Mouse (Mus musculus) layer of hippocampus, postnatal 25 days (tissue): ENCODE results near the gene Camta1. TPM values are rescaled to one million over a fixed set of nuclear protein-coding genes. Genes with fewer than 3 reads are reported as not detected.
"Not testable (repeated sequence)": the region's sequence is repeated elsewhere in the genome, so short reads cannot be mapped to it uniquely, and the experiment has no call there.

Source experiments
- DNase-seq, 2 experiments: peaks; one replicate each; pipeline ENCODE4 v3.0.0; 2022; ENCODE audit warnings: mixed read lengths in 2 of 2, low spot score in 1 of 2; ENCODE audit errors: extremely low spot score in 1 of 2
- total RNA-seq, 2 experiments: library from RNA; stranded (reverse); gene quantifications; 2 replicates each; pipeline ENCODE4 v1.2.3; 2021

The Camta1 gene
- total RNA-seq, 2 experiments from 2014 or later: 244 to 251 TPM

DNA sequence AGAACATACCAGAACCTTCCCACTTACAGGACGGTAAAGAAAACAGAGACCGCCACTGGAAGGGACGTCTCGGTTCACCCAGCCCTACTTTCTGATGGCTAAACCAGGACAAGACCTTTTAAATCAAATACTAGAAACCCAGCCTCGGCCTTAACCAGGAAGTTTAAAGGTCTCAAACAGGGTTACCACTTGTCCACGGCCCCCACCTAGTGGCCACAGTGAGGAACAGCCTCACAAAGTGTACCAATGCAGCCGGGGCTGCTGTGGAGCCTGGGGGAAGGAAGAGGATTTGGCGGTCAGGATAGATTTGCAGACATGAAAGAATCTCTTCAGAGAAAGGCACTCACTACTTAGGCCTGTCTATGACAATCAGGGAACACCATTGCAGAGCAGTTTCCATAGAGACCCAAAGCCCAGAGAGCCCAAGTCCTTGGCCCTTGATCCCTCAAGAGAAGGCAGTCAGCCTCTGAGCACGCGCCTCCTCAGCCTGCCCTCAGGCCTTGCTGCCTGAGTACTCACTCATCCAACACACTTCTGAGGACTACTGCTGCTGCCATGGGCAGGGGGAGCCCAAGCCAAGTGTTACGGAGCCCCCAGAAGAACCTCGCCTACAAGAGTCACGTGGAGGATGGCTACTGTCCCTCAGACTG, 962.8 kb downstream of the Camta1 start:
- peak; percentile 42 to 60 for DNase-seq

DNA sequence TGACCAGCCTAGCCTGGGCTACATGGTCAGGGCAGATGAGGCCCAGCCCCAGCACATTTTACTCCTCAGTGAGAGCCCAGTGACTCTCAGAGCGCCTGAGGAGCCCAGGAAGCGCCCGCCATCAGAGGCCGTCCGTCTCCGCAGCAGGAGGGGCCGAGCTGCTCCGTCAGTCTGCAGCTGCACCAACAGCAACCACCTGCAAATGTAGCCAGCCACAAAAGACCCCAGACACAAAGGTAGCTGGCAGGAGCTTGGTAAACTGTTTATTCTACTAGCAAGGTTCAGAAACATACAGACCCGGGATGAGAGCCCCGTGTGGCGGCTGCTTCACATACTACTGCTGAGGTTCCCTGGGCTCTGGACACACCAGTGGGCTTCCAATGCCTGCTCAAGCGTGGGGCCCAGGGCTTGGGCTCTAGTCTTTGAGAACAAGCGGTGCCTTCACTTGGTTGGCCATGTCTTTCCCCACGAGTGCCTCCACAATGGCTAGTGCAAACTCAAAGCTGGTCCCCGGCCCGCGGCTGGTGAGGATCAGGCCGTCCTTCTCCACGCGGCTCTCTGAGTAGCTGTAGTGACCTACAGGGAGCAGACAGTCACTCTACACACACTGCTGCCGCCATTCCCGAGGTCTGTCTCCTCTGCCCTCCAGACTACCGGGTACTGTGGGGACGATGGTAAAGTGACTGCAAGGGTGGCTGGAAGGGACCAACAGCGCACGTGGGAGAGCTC, 964.6 kb downstream of the Camta1 start:
- no peak for DNase-seq

- no peak for DNase-seq
Observed at GRCm38 (mm10) chr4:150894718-150895501, 966.8 kb downstream of the Camta1 start.

DNA sequence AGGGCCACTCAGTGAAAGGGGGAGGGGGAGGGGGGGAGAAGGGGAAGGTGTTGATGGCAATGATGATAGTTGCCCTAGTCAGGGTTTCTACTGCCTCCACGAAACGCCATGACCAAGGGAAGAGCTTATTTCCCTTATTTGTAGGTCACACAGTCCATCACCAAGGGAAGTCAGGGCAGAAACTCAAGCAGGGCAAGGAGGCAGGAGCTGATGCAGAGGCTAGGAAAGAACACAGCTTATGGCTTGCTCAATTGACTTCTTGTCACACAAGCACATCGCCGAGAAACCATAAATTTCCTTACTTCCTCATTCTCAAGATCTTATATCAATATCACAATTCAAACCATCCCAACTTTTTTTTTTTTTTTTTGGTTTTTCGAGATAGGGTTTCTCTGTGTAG, 970.4 kb downstream of the Camta1 start:
- no peak for DNase-seq

- DNase-seq: no peak
Observed at GRCm38 (mm10) chr4:150889955-150890315, 971.7 kb downstream of the Camta1 start.

- DNase-seq: no peak
Observed at GRCm38 (mm10) chr4:150889273-150889954, 972.3 kb downstream of the Camta1 start.

DNA sequence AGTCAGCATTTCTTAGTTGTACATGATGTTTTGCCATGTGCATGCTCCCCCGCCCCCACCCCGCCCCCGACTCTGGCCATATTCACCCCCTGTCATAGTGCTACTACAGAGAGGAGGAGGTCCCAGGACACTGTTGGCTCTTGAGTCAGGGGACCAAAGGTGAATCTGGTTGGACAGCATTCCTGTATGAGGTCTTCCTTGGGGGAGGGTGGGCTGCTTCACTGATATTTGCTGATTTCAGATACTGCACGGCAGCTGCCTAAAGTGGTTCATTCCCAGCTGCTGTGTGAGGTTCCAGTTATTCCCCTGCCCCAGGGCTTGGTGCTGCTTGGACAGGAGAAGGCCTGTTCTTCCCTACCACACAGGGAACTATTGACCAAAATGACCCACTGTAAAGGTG, 973.2 kb downstream of the Camta1 start:
- DNase-seq: no peak

GRCm38 (mm10) chr4:150887903-150888302, 973.8 kb downstream of the Camta1 start:
- no peak for DNase-seq

GRCm38 (mm10) chr4:150882632-150883031, 979.0 kb downstream of the Camta1 start:
- DNase-seq: no peak

DNA sequence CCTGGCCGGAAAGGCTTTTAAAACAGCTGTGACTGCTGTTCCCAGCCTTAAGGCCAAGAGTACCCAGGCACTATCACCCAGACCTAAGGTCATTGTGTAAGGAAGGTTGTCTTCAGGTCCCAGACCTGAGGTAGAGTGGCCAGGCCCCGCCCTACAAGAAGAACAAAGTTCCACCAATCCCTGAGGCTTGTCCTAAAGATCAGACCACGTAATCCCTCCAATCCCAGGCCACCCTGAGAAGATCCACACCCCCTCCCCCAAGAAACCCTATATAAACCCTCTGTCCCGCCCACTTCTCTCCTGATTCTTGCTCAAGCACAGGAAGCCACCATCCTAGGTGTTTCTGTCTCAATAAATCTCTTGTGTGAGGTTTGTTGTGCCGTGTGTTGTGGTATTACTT, 981.3 kb downstream of the Camta1 start:
- DNase-seq: no peak

DNA sequence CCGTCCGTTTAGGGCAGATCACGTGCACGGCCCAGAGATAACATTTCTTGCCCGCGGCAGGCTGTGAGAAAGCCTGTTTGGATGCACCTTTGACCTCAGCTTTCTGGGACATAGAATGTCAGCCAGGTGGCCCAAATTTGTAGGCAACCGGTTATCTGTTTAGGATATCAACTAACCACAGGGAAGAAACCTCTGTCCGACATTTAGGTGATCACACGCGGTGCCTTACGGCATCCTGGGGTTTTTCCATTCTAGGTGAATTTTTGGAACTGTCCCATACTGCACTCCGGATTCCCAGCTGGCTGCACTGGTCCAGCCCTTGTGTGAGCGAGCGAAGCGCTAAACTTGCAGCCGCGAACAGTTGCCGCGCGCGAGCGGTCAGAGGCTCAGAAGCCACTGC, 982.0 kb downstream of the Camta1 start:
- no peak for DNase-seq

DNA sequence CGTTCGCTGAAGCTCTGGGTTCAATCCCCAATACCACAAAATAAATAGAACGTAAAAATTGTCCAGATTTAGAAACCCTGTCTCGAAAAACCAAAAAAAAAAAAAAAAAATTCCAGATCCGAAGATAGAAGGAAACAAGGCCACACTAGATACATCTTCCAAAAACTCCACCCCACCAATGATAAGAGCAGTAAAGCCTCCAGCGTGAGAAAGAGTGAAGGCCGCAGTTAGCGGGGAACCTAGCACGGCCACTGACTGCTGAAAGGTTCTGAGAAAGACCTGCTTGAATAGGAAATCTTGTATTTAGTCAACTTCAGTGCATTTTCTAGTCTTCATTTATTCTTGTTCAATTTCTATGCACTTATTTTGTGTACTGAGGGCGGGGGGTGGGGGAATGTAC, 986.3 kb downstream of the Camta1 start:
- no peak for DNase-seq

GRCm38 (mm10) chr4:150874416-150874815, 987.3 kb downstream of the Camta1 start:
- not testable (repeated sequence) for DNase-seq

GRCm38 (mm10) chr4:150872681-150873080, 989.0 kb downstream of the Camta1 start:
- no peak for DNase-seq

DNA sequence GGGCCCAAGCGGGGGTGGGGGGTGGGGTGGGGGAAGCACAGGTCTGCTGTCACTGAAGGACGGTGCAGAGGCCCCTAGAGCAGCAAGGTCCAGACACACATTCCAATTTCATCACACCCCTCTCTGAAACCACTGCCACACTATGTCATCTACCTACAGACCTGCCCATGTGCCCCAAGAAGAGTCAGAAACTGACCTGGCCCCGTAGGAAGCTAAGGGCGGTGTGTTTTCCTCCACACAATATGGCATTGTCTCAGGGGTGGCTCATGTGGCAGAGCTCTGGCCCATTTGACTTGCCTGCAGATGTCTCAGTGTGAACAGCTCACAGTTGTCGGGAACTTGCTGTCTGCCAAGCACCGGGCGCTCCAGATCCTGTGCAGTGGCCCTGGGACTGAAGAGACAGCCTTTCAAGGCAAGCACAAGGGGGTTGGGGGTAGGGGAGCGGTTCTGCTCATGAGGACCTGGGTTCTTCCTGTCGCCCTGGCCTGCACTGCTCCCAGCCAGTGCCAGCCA, 989.5 kb downstream of the Camta1 start:
- DNase-seq: peak; percentile 39 to 40

GRCm38 (mm10) chr4:150871392-150872138, 990.1 kb downstream of the Camta1 start:
- no peak for DNase-seq

DNA sequence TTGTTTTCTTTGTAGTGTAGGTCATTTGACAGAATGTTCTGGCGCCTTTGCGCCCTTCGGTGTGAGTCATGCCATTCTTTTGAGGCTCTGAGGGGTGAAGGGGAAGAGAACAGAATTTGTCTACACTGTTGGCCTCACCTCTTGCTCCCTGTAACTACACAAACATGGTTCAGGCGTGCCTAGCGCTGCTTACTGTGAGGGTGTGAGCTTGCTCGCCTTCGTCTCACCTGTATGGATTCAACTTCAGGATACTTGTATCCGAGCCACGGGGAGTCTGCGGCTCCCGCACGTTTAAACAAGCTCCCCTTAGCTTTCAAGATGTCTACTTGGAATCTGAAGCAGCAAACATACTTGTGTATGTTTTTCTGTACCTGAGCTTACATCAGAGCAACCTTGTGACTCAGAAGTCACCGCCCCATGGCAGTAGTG, 990.7 kb downstream of the Camta1 start:
- DNase-seq: no peak

DNA sequence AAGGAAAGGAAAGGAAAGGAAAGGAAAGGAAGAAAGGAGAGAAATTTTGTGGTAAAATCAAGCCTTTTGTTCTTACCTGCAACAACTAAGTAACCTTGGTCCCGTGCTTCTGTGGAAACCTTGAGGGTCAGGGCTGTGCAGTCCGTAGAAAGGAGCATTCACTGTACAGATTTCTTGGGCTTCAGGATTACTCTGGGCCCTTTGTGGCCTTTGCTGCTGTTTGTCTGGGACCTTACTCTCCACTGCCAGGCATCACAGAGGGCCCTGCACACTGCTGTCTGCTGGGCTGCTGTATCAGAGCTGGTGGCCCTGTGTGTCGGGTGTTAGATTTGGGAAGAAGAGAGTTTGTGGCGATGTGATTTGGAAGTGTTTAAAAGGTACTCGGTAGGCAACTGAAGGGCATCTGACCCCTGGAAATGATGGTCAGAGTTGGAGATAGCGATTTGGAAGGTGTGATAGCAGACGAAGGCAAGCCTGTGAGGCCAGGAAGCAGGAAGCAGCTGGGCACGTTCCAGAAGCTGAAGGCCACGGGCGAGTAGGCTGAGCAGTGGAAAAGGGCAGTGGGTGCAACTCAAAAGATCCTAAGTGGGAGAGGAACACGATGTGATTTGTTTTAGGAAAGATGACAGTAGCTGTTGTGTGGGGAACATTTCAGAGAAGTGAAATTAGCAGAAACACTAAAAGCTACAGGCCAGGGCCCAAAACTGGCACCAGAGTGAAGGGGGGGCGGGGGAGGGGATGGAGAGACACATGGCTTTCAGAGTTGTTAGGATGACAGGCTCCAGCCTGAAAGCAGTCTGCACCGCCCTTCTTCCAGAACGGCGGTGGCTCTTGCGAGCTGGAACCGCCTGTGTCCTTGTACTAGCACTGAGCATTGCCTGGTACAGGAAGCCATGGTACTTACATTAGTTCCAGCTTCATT, 992.1 kb downstream of the Camta1 start:
- no peak for DNase-seq

DNA sequence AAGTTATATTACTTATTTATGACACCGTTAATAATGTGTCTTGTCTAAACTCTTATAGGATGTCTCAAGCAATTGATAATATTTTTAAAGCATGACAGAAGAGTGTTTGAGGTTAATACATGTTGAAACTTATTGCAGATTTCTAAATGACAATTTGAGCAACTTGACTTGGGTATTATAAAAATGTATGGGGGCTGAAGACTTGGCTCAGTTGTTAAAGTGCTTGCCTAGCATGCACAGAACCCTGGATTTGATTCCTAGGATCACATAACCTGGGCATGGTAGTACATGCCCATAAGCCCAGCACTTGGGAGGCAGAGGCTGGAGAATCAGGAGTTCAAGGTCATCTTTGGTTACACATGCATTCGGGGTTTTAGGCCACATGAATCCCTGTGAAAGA, 992.8 kb downstream of the Camta1 start:
- DNase-seq: no peak
